Mouse (Mus musculus) pancreas, adult 10 weeks (tissue): ENCODE measurements around the gene Olfr739. TPM values are rescaled to one million over a fixed set of nuclear protein-coding genes. Genes with fewer than 3 reads are reported as not detected.

ENCODE experiments used
- polyA plus RNA-seq: library from polyadenylated mRNA; stranded (reverse); fragments of 350-450 nt; fragmentation: Illumina TruSeq; extraction: RNeasy Lipid Tissue Mini Kit (QIAGEN cat#74804); gene quantifications from one replicate; pipeline ENCODE4 v1.2.3, GENCODE M21; 2015; ENCODE audit warnings: low read depth, low replicate concordance; ENCODE audit not compliant: insufficient read depth

Olfr739 gene
- polyA plus RNA-seq = not detected

DNA sequence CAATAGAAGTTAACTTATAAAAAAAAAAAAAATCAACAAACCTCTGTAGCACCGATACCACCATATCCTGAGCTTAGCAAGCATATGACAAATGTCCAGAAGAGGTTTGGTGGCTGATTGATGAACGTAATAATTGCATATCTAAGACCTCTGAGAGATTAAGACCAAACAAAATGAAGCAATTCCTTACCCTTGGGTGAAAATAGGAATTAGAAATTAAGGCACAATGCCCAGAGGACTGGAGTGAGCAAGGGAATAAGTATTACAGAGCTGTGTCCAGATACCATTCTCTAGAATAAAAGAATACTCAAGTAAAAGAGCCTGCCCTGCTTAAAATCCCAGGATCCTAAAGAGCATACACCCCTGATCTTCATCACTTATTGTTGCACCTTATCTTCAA, at the start of gene Olfr739:
TSS of gene Olfr739 (plus strand) at position 301 of the 400 bp plus-strand sequence.

DNA sequence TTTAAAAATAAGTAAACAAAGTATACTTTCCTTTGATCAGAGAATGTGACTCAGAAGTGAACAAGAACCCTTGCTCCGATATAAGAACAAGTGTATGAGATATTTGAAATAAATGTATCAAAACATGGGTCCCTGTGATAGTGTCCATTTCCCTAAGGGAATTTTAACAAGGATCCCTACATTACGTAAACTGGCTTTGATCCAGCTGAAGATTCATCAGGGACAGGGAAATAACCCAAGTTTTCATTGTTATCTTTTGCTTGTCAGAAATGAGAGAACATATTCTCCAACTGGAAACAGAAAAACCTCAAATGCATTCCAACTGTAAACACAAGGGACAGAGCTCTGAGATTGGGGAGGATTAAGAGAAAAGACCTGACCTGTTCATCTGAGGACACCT, 37.6 kb upstream of the Olfr739 start, which contains the start of gene Olfr736:
TSS of gene Olfr736 (plus strand) at position 301 of the 400 bp plus-strand sequence.

DNA sequence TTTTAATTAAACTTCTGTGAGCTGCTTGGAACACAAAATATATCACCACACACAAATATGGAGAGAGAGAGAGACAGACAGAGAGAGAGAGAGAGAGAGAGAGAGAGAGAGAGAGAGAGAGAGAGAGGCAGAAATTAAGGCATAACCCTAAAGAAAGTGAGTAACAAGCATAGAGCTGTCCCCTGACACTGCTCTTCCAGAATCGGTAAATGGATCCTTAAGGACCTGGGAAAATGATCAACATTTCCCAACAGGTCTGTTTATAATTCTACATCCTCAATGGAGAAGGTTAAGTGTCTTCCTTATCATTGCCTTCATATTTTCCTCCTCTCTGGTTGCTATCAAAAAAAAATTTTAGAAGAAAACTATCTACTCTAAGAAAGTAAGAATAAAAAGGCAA, 11.2 kb upstream of the Olfr739 start, which contains the start of gene Olfr738:
TSS of gene Olfr738 (plus strand) at position 301 of the 400 bp plus-strand sequence.

DNA sequence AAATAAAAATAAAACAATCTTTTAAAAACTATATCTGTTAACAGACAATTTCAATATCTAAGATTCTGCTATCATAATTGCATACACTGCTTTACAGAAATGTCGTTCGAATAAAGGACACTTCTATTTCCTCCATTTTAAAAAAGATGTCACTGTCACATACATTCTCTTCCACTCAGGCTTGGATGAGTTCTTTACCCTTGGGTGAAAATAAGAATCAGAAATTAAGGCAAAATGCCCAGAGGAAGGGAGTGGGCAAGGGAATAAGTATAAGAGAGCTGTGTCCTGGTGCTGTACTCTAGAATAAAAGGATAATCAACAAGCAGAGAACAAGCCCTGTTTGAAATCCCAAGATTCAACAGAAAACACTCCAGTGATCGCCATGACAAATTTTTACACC, 26.8 kb downstream of the Olfr739 start, which contains the start of gene Olfr740:
TSS of gene Olfr740 (plus strand) at position 301 of the 400 bp plus-strand sequence.

DNA sequence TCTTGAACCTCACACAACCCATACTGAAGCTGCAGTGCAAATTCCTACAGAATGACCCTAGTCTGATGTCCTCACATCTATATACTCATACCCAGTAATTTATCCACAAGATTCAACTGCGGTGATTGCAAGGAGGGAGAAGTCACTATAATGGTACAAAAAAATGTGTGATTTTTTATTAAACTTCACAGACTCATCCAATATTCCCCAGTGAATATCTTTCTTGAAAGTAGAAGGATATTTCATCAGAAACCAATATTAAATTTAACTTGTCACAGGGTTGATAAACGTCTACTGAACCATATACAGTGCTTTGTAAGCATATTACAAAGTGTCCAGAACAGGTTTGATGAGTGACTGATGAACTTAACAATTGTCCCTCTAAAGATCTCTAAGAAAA, 54.0 kb downstream of the Olfr739 start, which contains the start of gene Olfr741:
TSS of gene Olfr741 (plus strand) at position 301 of the 400 bp plus-strand sequence.

Other genes with a start within 250 kb of the Olfr739 start
- not detected for gene Olfr730, start 230.4 kb upstream of the Olfr739 start, polyA plus RNA-seq
- gene Olfr731, start 176.8 kb upstream of the Olfr739 start, polyA plus RNA-seq = not detected
- gene Olfr732, start 134.4 kb upstream of the Olfr739 start, polyA plus RNA-seq = not detected
- gene Olfr733, start 117.1 kb upstream of the Olfr739 start, polyA plus RNA-seq = not detected
- not detected for gene Olfr734, start 91.9 kb upstream of the Olfr739 start, polyA plus RNA-seq
- not detected for gene Olfr735, start 69.8 kb upstream of the Olfr739 start, polyA plus RNA-seq
- not detected for gene Tlr11, start 60.7 kb upstream of the Olfr739 start, polyA plus RNA-seq
- not detected for gene Olfr736, start 37.5 kb upstream of the Olfr739 start, polyA plus RNA-seq
- gene Olfr738, start 11.1 kb upstream of the Olfr739 start, polyA plus RNA-seq = not detected
- not detected for gene Olfr740, start 26.9 kb downstream of the Olfr739 start, polyA plus RNA-seq
- not detected for gene Olfr741, start 54.1 kb downstream of the Olfr739 start, polyA plus RNA-seq
- not detected for gene Olfr742, start 85.0 kb downstream of the Olfr739 start, polyA plus RNA-seq
- gene Olfr743, start 103.2 kb downstream of the Olfr739 start, polyA plus RNA-seq = not detected
- gene Olfr744, start 196.3 kb downstream of the Olfr739 start, polyA plus RNA-seq = not detected
- gene Olfr745, start 220.8 kb downstream of the Olfr739 start, polyA plus RNA-seq = not detected
- gene Olfr746, start 228.5 kb downstream of the Olfr739 start, polyA plus RNA-seq = not detected